Mouse (Mus musculus) v-Abl transformed pro-B cells (cell line): Measurements from ENCODE around the gene C1ql4.

Experiments
- in situ Hi-C, 2 experiments: fragments of 400-800 bp; cut with MboI; formaldehyde crosslinking; loops; one replicate each; pipeline ENCODE4 v1.15.1; 2025; ENCODE audit not compliant: unreplicated experiment in 2 of 2

Gene C1ql4

GRCm38 (mm10) chr15:99087253-99088075 is at the start of gene C1ql4:
Gene C1ql4, minus strand, starts transcription at chr15:99087817.
- in situ Hi-C loops, result loop anchor here in 1 of 2 experiments (5.0 kb wide), 1 partner anchor 85 kb away; no protein-coding TSS in a partner anchor

DNA sequence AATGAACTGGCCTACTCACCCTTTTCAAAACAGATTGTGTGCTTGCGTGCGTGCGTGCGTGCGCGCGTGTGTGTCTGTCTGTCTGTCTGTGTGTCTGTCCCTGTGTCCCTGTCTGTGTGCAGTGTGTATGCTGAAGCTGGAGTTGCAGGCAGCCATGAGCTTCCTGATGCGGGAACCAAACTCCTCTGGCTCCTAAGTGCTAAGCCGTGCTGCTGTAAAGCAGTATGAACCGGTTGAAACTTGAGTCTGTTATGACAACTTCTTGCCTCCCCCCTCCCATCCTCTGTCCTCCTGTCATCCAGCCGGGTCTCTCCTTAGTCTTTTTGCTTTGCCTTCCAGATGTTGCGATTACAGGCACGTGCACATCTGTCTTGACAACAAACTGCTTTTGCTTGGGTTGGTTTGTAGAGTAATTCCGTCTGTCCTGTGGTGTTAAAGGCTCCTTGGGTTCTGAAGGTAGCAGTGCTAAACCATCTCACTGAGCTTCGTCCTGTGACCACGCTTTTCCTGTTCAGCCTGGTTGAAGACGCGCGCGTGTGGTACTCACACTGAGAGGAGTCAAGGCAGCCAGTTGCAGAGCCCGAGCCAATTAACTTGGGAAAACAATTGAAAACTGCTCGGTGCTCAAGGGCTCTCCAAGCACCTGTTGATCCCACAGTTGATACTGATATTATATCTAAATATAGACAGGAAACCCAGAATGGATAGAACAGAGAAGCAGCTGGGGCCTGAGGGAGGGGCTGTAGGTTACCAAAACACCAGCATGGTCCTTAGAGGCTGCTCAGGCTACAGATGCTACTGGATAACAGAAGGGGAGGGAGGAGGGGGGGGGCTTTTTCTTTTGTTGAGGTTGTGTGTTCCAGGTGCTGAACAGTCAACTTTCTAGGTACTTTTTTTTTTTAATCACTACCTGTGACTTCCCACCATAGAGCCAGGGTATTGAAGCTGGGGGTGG is 42.6 kb upstream of the C1ql4 start:
- in situ Hi-C loops, result no loop called here

DNA sequence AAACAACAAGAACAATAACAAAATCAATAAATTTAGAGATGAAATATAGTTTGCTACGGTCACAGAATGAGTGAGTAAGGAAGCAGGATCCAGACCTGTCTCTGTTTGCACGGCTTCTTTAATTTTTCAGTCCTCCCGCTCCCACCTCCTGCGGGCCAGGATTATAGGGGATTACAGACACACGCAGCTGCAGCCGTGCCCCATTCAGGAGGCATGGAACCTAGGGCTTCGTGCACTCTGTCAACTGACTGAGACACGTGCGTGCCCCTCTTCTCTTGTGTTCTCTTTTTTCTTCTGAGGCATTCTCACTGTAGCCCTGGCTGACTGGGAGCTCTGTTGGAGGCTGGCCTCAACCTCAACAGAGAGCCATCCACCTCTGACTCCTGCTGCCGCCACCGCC is 41.8 kb upstream of the C1ql4 start:
- in situ Hi-C loops, result no loop called here

DNA sequence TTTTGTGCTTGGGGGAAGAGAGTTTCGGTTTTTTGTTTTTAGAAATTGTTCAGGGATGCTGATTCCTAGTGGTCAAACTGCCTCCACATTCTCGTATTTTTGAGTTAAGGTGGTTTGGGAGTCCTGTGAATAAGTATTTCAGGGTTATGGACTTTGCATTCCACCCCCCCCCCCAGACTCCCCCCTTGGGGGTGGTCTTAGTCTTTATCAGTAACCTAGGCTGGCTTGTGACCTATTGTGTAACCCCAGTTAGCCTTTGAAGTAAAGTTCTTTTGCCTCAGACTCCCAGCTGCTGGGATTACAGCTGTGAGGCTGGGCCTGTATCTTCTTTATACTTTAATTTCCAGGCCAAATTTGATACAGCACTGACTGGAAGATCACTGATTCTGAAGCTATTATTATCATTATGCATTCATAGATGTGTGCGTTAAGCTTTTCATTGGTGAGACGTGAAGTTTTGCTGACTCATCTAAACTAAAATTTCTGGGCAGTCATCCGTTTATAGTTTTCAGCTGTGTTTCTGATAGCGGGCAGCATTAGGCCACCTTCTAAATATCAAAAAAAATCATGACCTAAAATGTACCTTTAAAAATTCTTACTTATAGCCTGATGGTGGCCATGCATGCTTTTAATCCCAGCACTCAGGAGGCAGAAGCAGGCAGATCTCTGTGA is 40.4 kb upstream of the C1ql4 start:
- in situ Hi-C loops, result no loop called here

DNA sequence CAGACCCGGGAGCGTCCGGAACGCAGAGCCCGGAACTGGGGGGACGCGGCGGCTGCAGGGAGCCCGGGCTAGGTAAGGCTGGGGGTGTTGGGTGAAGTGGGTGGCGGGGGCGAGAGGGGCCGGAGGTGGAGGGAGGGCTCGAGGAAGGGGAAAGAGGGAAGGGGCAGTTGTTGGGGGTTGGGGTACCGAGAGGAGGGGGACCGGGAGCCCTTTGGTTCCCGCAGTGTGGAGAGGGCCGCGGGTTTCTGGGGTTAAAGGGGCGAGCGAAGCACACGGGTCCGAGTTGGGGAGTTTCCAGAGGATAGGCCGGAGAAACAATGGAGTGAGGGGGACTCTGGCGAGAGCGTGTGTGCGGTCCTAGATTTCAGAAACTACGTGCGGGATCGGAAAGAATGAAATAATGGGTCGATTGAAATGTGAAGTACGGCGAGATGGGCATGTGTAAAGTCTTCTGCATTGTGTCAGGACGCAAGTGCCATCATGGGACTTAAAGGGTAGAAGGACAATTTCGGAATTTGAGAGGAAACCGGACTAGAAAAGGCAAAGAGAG is 39.3 kb upstream of the C1ql4 start:
- in situ Hi-C loops, result no loop called here

DNA sequence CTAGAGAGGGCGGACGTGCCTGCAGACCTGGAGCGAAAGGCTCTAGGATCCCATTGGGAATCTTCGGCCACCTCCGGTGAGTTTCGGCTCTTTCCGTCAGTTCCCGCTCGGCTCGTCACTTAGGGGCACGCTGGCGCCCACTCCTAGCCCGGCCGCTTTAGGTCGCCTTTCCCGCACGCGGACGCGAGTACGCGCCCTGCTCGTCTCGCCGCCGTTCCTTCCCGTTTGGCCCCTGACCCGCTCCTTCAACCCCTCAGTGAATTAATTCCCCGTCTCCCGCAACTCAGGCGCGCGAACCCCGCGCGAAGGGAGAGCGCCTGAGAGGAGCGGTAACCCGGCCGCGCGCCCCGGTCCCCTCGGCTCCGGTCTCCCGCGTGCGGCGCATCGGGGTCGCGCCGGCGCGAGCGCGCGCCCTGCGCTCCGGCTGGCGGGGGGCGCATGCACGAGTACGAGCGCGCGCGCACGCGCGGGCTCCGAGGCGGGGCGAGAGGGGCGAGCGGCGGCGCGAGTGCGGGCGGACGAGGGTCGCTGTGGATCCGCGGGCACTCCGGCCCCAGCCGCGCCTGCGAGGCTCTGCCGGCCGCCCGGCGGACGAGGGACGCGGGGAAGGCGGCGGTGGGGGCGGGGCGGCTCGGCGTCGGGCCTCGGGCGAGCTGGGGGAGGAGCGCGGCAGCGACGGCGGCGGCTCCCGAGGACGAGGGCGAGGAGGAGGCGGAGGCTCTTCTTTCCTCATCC is 38.6 kb upstream of the C1ql4 start:
- in situ Hi-C loops, result no loop called here

DNA sequence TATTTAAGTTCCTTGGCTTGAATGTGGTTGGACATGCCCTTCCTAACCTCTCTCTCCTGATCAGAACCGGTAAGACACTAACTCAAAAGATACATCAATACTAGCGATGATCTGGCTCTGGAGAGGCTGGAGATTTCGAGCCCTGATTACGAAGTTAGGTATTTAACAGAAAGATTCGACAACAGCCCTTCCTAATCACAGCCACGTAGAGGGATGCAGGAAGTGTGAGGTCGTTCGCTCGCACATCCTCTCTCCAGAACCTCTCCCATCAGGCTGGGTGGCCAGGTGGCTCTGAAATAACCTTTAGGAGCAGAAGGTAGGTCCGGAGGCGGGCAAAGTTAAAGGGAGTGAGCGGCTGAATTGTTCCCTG is 38.1 kb upstream of the C1ql4 start, which contains the start of gene Spats2:
Spats2 (plus strand) TSS at position 206 of the 370 bp plus-strand sequence.
- in situ Hi-C loops, result no loop called here

- in situ Hi-C loops, result no loop called here
Observed at GRCm38 (mm10) chr15:99122642-99123041, 35.0 kb upstream of the C1ql4 start.

GRCm38 (mm10) chr15:99120814-99121213 is 33.2 kb upstream of the C1ql4 start:
- in situ Hi-C loops, result no loop called here

DNA sequence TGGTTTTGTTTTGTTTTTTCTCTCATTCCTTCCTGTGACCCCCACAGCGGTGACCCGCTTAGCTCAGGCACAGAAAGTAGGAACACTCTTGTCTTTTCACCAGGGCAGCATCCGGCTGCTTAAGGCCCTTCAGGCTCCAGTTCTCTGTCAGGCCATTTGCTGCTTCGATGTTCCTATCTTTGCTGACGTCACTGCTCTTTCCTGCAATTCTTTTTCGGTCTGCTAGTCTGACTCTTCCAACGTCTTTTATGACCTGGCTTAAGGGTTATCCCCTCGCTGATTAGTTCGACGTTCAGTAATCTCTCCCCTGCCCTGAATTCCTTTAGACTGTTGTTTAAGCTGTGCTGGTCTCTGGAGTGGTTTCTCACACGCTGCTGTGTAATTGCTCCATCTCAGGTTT is 28.9 kb upstream of the C1ql4 start:
- in situ Hi-C loops, result no loop called here

DNA sequence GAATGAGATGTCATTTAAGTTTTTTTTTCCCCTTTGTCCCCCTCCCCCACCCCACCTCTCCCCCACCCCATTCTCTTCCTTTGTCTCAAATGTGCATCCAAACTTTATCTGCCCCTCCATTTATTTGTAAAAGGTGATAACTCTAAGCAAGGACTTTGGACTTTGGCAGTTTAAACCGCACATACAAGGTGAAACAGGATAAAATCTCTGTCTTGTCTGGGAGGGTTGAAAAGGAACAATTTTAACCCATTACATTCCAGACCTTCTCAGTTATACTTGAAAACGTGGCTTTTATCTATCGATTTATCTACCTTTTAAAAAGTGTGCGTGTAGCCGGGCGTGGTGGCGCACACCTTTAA is 27.4 kb upstream of the C1ql4 start:
- in situ Hi-C loops, result no loop called here

GRCm38 (mm10) chr15:99114312-99115064 is 26.9 kb upstream of the C1ql4 start:
- in situ Hi-C loops, result no loop called here

DNA sequence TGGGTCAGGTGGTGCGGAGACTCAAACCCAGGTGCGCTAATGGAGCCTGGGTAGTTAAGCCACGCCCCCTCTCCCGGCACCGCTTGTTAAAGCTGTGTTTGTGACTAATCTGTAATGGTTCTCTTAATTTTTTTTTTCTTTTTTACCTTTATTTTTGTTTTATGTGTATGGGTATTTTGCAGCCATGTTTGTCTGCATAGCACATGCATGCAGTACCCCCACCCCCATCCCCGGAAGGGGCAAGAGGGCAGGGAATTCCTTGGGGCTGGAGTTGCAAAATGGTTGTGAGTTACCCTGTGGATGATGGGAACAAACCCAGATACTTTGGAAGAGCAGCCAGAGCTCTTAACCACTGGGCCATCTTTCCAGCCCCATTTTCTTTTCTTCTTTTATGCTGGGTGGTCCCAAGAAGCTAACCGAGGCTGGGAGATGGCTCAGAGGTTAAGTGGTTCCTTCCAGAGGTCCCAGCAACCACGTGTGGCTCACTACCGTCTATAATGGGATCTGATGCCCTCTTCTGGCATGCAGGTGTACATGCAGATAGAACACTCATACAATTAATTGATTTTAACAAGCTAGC is 25.9 kb upstream of the C1ql4 start:
- in situ Hi-C loops, result no loop called here

DNA sequence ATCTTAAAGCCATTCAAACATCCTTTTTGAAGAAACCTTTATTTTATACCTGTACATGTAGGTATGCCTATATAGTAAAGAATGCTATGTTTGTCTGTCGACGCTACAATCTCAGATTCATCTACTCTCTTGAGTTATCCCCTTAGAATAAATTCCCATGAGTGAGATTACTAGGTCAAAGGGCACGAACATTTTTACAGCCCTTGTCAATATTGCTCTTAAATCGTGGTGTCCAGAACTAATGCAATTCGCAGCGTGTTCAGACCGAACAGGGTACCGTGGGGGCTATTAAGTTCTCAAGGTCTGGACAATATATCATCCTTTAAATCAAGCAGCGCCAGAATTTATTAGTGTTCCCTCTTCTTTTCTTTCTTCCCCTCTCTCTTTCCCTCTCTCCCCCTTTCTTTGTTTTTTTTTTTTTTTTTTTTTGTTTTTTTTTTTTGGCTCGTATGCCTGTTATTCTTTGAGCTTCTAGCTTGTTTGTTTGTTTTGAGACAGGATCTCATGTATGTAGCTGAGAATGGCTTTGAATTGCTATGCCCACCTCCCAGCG is 25.3 kb upstream of the C1ql4 start:
- in situ Hi-C loops, result no loop called here

DNA sequence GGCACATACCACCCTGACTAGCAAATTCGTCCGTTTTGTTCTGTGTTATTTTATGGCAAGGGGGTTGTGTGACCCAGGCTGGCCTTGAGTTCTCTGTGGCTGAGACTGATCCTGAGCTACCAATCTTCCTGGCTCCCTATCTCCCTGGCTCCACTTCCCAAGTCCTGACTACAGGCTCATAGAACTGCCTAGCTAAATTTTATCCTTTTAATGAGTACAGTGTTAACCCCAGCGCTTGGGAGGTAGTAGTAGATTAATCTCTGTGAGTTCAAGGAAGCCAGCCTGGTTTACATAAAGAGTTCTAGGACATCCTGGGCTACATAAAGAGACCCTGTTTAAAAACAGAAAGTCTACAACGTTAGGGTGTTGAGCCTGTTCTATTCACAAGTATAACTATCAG is 24.2 kb upstream of the C1ql4 start:
- in situ Hi-C loops, result no loop called here

DNA sequence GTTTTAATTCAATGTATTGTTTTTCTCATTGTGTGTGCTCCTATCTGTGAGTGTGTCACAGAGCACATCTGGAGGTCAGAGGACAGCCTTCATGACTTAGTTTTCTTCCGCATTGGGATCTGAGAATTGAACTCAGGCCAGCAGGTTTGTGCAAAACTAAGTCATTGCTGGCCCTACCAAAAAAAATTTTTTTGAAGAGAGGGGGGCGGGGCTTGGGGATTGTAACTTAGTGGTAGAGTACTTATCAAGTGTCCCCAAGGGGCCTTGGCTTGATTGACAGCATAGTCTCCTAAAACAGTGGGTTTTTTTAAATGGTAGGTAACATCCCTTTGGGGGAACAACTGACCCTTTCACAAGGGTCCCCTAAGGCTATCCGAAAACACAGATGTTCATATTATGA is 23.5 kb upstream of the C1ql4 start:
- in situ Hi-C loops, result no loop called here

DNA sequence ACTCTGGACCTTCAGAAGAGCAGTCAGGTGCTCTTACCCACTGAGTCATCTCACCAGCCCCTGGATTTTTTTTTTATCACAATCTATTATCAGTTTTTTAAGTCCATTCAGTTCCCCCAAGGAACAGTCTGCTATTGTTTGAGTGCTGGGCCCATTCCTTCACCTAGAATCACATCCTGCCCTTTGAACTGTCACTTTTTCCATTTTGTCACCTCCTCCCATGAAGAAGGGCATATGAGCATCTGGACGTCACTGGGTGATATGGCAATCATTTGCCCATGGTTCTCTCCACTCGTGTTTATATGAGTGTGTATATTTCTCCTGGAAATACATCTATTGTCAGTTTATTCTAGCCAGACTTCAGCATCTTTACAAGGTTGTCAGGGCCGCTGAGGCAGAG is 20.2 kb upstream of the C1ql4 start:
- in situ Hi-C loops, result loop anchor here in 1 of 2 experiments (10.0 kb wide), 1 partner anchor 213 kb away; the partner anchor contains the start of genes Dhh and Rhebl1

DNA sequence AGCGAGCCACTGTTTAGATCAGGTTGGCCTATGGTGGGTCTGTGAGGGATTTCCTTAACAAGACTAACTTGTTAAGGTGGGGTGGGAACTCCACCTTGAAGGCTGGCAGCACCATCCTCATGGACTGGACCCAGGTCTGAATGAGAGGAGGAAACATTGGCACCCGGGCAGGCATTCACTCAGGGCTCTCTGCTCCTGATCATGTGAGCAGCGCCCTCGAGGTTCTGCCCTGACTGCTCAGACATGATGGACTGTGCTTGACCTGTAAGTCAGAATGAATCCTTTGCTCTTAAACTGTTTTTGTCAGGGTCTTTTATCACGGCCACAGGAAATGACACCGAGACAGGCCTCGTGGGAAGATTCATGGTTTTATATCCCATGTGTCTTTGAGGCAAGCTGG is 17.6 kb upstream of the C1ql4 start:
- in situ Hi-C loops, result loop anchor here in 1 of 2 experiments (10.0 kb wide), 1 partner anchor 210 kb away; the partner anchor contains the start of genes Dhh and Rhebl1
